ENCODE assay signal across 14 mouse cellular contexts in the genomic region with DNA sequence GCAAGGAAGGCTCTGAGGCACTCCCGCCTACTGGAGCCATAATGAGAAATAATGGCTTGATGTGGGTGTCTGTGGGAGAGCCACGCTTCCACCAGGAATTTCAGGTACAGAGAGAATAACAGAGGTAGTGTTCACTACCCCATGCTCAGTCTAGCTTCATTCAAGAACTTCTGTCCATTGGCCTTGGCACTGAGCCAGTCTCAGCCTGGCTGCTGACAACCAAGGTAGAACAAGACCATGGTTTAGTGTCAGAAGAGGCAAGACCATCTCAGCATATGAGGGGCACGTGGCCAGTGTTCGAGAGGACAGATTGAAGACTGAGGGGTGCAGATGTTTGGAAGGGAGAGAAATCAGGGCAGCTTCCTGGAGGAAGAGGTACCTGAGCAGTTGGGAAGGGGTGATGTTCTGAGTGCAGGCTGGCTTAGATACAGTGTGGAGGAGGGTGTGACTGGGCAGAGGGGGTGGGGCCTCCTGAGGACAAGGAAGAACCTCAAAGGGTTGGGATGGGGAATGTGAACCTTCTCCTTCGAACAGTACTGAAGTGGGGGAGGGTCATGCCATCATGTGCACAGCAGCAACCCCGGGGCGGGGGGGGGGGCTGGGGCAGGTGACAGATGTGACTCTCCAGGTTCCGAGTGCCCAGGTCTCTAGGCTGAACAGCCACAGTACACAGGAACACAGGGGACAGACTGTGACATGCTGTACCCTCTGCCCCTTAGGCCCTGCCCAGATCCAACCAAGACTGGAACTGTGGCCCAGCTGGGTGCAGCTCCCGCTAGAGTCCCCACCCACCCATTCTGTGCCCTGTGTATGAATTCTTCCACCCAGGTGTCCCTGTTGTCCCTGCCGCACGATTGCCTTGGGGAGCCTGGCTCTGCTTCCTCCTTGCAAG. TPM values are rescaled to one million over a fixed set of nuclear protein-coding genes. Genes with fewer than 3 reads are reported as not detected.
DNase-seq lines count a peak whose midpoint lies in the region; ATAC-seq lines count a peak whose summit lies in the region.
"Had no signal": no experiment of that assay in that cellular context is flagged by ENCODE, and none has a peak within 500 bp of the region (broad histone marks: within the 10 kb centered on the region; RNA-seq: fewer than 3 reads in every experiment).

No protein-coding gene starts in this region.

- H3K4me2 ChIP-seq in kidney, embryonic 14.5 days (replicated peaks; ENCODE audit: low read depth, low read length) = no peak overlapping the region
- no peak overlapping the region for H3K4me2 ChIP-seq in intestine, embryonic 16.5 days (ENCODE audit: low read depth, low read length)
- no peak overlapping the region for H3K4me2 ChIP-seq in midbrain, embryonic 13.5 days (replicated peaks)

- 0 out of 2 replicates have a peak, but pooled peaks have one; percentile 50 for ATAC-seq in kidney, embryonic 14.5 days (ENCODE audit: low FRiP score, low TSS enrichment)
- peak; percentile 51 for ATAC-seq in intestine, embryonic 16.5 days
- peak; percentile 19; the same call in 1 of the 2 replicates for ATAC-seq in midbrain, embryonic 13.5 days
- ATAC-seq: liver, postnatal 0 days had no signal

- 0 out of 2 replicates have a peak overlapping the region, but pooled peaks have one; percentile 24 for H3K27ac ChIP-seq in kidney, embryonic 14.5 days (ENCODE audit: low read depth, low read length)
- H3K27ac ChIP-seq in intestine, embryonic 16.5 days (ENCODE audit: low read length) = no peak overlapping the region
- peak overlapping the region; percentile 10; the same call in 1 of the 2 replicates for H3K27ac ChIP-seq in midbrain, embryonic 13.5 days
- H3K27ac ChIP-seq: macrophage had no signal

- peak; percentile 38 to 46 for DNase-seq in cerebellum, postnatal 36 days
- DNase-seq in cerebellum, adult 8-10 months = no peak
- DNase-seq in kidney, postnatal 4 days = no peak
- DNase-seq in layer of hippocampus, postnatal 14 days (ENCODE audit: low spot score in 2 of 2) = no peak
- DNase-seq: gastrocnemius, postnatal 14 days; heart, postnatal 4 days; layer of hippocampus, postnatal 36 days; liver, postnatal 0 days had no signal

- H3K36me3 ChIP-seq in kidney, embryonic 14.5 days (ENCODE audit: control insufficient read depth, insufficient read depth, low read length) = no peaks in the 10 kb centered on the region
- H3K36me3 ChIP-seq in intestine, embryonic 16.5 days (ENCODE audit: control insufficient read depth, insufficient read depth, low read length) = no peaks in the 10 kb centered on the region
- H3K36me3 ChIP-seq in midbrain, embryonic 13.5 days = no peaks in the 10 kb centered on the region
- H3K36me3 ChIP-seq: G1E had no signal

- no peak overlapping the region for H3K9ac ChIP-seq in kidney, embryonic 14.5 days (ENCODE audit: low read depth, low read length)
- no peak overlapping the region for H3K9ac ChIP-seq in intestine, embryonic 16.5 days (ENCODE audit: low read depth, low read length)
- peak overlapping the region; percentile 16; the same call in 1 of the 2 replicates for H3K9ac ChIP-seq in midbrain, embryonic 13.5 days (replicated peaks)
- H3K9ac ChIP-seq: liver, postnatal 0 days had no signal

- peaks cover 55% of the 10 kb centered on the region for H3K27me3 ChIP-seq in kidney, embryonic 14.5 days (ENCODE audit: control insufficient read depth, insufficient read depth, low read length)
- peaks cover 45% of the 10 kb centered on the region for H3K27me3 ChIP-seq in intestine, embryonic 16.5 days (replicated peaks; ENCODE audit: control insufficient read depth, insufficient read depth, low read length)
- peaks cover 43% of the 10 kb centered on the region for H3K27me3 ChIP-seq in midbrain, embryonic 13.5 days

- WGBS in kidney, embryonic 14.5 days = 43% methylated on average over 11 of the region's 11 CpGs
- 53% methylated on average over 11 of the region's 11 CpGs for WGBS in intestine, embryonic 16.5 days
- WGBS in midbrain, embryonic 13.5 days = 68% methylated on average over 11 of the region's 11 CpGs

- no peaks in the 10 kb centered on the region for H3K9me3 ChIP-seq in kidney, embryonic 14.5 days (ENCODE audit: control insufficient read depth, low read length)
- H3K9me3 ChIP-seq in intestine, embryonic 16.5 days (ENCODE audit: control insufficient read depth, low read length) = no peaks in the 10 kb centered on the region
- no peaks in the 10 kb centered on the region for H3K9me3 ChIP-seq in midbrain, embryonic 13.5 days

- no peak overlapping the region for H3K4me3 ChIP-seq in kidney, embryonic 14.5 days (ENCODE audit: low read length)
- H3K4me3 ChIP-seq in intestine, embryonic 16.5 days (ENCODE audit: low read length) = no peak overlapping the region
- no peak overlapping the region for H3K4me3 ChIP-seq in midbrain, embryonic 13.5 days (replicated peaks)
- H3K4me3 ChIP-seq: myocyte had no signal

- peaks cover 13% of the 10 kb centered on the region; the same call in 1 of the 2 replicates for H3K4me1 ChIP-seq in kidney, embryonic 14.5 days (ENCODE audit: control insufficient read depth, insufficient read depth, low read length)
- peaks cover 11% of the 10 kb centered on the region for H3K4me1 ChIP-seq in intestine, embryonic 16.5 days (ENCODE audit: control insufficient read depth, insufficient read depth, low read length)
- H3K4me1 ChIP-seq in midbrain, embryonic 13.5 days (replicated peaks) = peaks cover 45% of the 10 kb centered on the region

RNA-seq across cellular contexts. Expression of a gene that starts 52.3 kb away (rescaled TPM):
- polyA plus RNA-seq in kidney, embryonic 14.5 days (2014; fragmentation: Nextera tagmentation; extraction: Ambion mirVana) = 0.74 and 1.2 TPM in 2 replicates
- polyA plus RNA-seq in intestine, embryonic 16.5 days (2015; fragmentation: Nextera tagmentation; extraction: Ambion mirVana) = 0.40 and 0.50 TPM in 2 replicates
- 10.4 and 15.7 TPM in 2 replicates for polyA plus RNA-seq in midbrain, embryonic 13.5 days (2015; fragmentation: Nextera tagmentation; extraction: Ambion mirVana)
- 10 to 100 TPM in 1 of 2 experiments, 1 to 10 TPM in 1; 9.5 to 12.7 TPM for total RNA-seq in layer of hippocampus, postnatal 14 days (2021)
- polyA plus RNA-seq: G1E; liver, postnatal 0 days; macrophage had no signal

Comparison
In these comparisons a context has a peak if more than half of its experiments do, and no peak if none do; other contexts are left out.
1. DNase-seq: peak in cerebellum, postnatal 36 days (2 of 2); none in cerebellum, adult 8-10 months (single experiment), kidney, postnatal 4 days (0 of 2) and layer of hippocampus, postnatal 14 days (0 of 2).
2. Peak in every context shown above with its lines, with median percentiles within 50 percentile points of each other: ATAC-seq.